Mouse (Mus musculus) forebrain, embryonic 11.5 days (tissue): ENCODE data around the gene Klk1b4. TPM values are rescaled to one million over a fixed set of nuclear protein-coding genes. Genes with fewer than 3 reads are reported as not detected.
"Not testable (repeated sequence)": the region's sequence is repeated elsewhere in the genome, so short reads cannot be mapped to it uniquely, and the experiment has no call there.

Experiments used
- ATAC-seq: fragments of 200-750 bp; cut with Nextera tagmentation; replicated peaks from 2 replicates; pipeline ENCODE4 v1.8.0; 2017; ENCODE audit warnings: moderate TSS enrichment; ENCODE audit not compliant: low FRiP score
- DNase-seq: peaks from one replicate; pipeline ENCODE4 v3.0.0-alpha.2; 2017; ENCODE audit warnings: low spot score
- H3K27ac ChIP-seq: fragments of 300-500 bp; sonication (generic); 2 replicates; pipeline ENCODE4 v1.5.1; 2014; ENCODE audit warnings: low read depth, low read length
- H3K27me3 ChIP-seq: fragments of 300-500 bp; sonication (generic); 2 replicates; pipeline ENCODE4 v1.6.1; 2014; ENCODE audit warnings: mild to moderate bottlenecking, low read length, mixed read lengths; ENCODE audit not compliant: control insufficient read depth, insufficient read depth
- H3K36me3 ChIP-seq: fragments of 300-500 bp; sonication (generic); 2 replicates; pipeline ENCODE4 v1.6.1; 2014; ENCODE audit warnings: mild to moderate bottlenecking, low read length, moderate library complexity, mixed read lengths; ENCODE audit not compliant: control insufficient read depth, insufficient read depth
- H3K4me1 ChIP-seq: fragments of 300-500 bp; sonication (generic); replicated peaks from 2 replicates; pipeline ENCODE4 v1.6.1; 2014; ENCODE audit warnings: low read length, mixed read lengths; ENCODE audit not compliant: control insufficient read depth, insufficient read depth
- H3K4me2 ChIP-seq: fragments of 300-500 bp; sonication (generic); 2 replicates; pipeline ENCODE4 v1.6.1; 2014; ENCODE audit warnings: low read depth, mild to moderate bottlenecking, low read length, moderate library complexity, mixed read lengths; ENCODE audit not compliant: severe bottlenecking
- H3K4me3 ChIP-seq: fragments of 300-500 bp; sonication (generic); 2 replicates; pipeline ENCODE4 v1.5.1; 2014; ENCODE audit warnings: low read depth, low read length
- H3K9ac ChIP-seq: fragments of 300-500 bp; sonication (generic); 2 replicates; pipeline ENCODE4 v1.6.1; 2014; ENCODE audit warnings: low read length
- H3K9me3 ChIP-seq: fragments of 300-500 bp; sonication (generic); 2 replicates; pipeline ENCODE4 v1.6.1; 2016; ENCODE audit warnings: low read length, mixed read lengths; ENCODE audit not compliant: control insufficient read depth
- WGBS: fragments of 180-500 bp; shearing (Covaris S2); extraction: QIAGEN DNeasy Blood & Tissue Kit; methylation state at CpG from one replicate; pipeline ENCODE4 v1.1.7; 2014; 5-methylcytosine and 5-hydroxymethylcytosine counted together
- polyA plus RNA-seq: library from polyadenylated mRNA; unstranded; fragments of >200 nt; fragmentation: Nextera tagmentation; extraction: Ambion mirVana; gene quantifications from 2 replicates; pipeline ENCODE4 v1.2.1, GENCODE M21; 2014

The Klk1b4 gene
- polyA plus RNA-seq, 1 experiment from 2014 or later: not detected

DNA sequence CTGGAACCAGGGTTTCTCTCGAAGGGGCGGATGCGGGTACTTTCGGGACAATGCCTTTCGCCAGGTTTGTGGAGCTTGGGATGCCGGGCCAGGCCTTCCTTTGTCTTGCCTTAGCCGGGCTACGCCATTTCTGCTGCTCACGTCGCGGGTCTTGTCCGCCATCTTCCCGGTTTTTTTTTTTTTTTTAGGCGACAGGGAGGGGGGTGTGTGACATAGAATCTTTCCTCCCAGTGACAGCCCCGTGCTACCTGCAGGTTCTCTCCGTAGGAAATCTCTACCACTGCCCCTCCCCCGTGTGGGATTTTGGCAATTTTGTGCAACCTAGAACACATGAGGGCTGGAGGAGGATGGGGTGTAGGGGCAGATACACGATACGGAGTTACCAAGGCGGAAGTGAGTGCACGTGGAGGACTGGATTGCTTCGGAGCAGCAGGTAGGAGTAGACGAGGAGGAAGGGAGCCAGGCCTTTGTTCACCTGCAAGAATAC, 39.8 kb downstream of the Klk1b4 start:
- Histone ChIP-seq H3K9me3 (no peaks in the 10 kb centered on the region), H3K27ac (peak overlapping the region; percentile 80), H3K27me3 (no peaks in the 10 kb centered on the region), H3K4me3 (peak overlapping the region; percentile 94), H3K36me3 (peaks cover 3% of the 10 kb centered on the region; the same call in 1 of the 2 replicates), H3K4me1 (peaks cover 4% of the 10 kb centered on the region; the same call in 1 of the 2 replicates), H3K9ac (peak overlapping the region; percentile 93), H3K4me2 (peak overlapping the region; percentile 68)
- ATAC-seq (peak; percentile 24), DNase-seq (no peak)
- WGBS: under 1% methylated on average over 23 of the region's 23 CpGs

DNA sequence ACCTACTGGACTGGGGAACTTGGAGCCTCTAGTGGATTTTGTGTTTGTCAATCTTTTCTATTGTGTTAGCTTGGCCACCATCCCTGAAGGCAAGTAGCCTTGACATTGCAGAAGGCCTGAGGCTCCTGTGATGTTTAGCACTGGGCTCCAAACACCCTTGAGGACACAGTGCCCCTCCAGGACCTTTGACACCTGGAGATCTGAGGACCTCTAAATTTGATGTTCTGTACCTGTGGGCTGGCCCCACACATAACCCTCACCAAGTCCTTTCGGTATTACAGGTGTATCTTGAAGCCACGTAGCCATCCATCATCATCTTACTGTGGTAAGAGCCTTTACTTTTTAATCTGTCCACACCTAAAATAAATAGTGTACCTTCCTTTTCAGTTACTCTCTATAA, 40.7 kb downstream of the Klk1b4 start:
- Histone ChIP-seq H3K4me1 (peaks cover 4% of the 10 kb centered on the region; the same call in 1 of the 2 replicates), H3K4me3 (peak overlapping the region; percentile 94), H3K27ac (no peak overlapping the region), H3K9me3 (no peaks in the 10 kb centered on the region), H3K27me3 (no peaks in the 10 kb centered on the region), H3K9ac (peak overlapping the region; percentile 93; the same call in 1 of the 2 replicates), H3K4me2 (peak overlapping the region; percentile 68), H3K36me3 (peaks cover 10% of the 10 kb centered on the region; the same call in 1 of the 2 replicates)
- WGBS: 92% methylated on average over 2 of the region's 2 CpGs
- ATAC-seq (no peak), DNase-seq (no peak)

DNA sequence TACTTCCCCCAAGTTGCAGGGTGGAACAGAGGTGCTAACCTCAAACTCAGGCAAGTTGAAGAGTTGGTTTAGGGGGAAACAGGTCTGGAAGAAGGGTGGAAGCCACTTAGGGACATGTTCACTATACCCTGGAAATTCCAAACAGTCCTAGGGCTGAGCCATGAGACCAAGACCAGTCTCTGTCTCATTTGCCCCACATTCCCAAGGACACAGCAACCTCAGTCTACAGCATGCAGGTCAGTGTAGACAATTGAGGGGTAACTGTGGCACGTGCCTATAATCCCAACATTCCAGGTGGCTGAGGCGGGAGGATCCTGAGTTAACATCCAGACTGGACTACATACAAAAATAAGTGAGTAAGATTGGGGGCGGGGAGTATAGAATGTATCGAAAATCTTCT, 42.0 kb downstream of the Klk1b4 start:
- no peak for DNase-seq
- Histone ChIP-seq H3K4me3 (no peak overlapping the region), H3K9me3 (no peaks in the 10 kb centered on the region), H3K4me1 (peaks cover 4% of the 10 kb centered on the region; the same call in 1 of the 2 replicates), H3K27ac (no peak overlapping the region), H3K36me3 (peaks cover 10% of the 10 kb centered on the region; the same call in 1 of the 2 replicates), H3K4me2 (no peak overlapping the region), H3K9ac (no peak overlapping the region), H3K27me3 (no peaks in the 10 kb centered on the region)
- 96% methylated on average over 4 of the region's 4 CpGs for WGBS
- ATAC-seq: no peak

DNA sequence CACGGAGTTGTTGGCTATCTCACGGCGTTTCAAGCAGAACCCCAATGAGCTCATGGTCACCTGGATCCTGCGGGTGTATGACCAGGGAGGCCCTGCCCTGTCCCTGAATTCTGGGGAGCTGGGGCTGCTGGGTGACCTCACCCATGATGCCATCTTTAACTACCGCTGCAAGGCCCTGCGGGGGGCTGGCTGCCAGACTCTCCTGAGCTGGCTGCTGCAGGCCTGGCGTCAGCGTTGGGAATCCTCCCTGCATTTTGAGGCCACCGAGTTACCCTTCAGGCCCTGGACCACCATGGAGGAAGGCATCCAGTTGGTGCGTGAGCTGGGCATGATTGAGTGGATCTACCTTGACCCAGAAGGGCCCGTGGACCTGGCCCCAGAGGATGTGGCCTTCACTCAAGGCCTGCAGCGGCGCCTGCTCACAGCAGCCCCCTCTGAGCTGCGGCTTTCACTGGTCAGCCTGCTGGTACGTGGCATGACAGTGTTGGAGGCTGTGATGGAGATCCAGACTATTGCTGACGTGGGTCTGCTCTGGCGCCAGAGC, 43.6 kb downstream of the Klk1b4 start:
- H3K4me3 ChIP-seq, H3K27ac ChIP-seq, H3K4me2 ChIP-seq, H3K4me1 ChIP-seq, H3K9ac ChIP-seq, H3K27me3 ChIP-seq, DNase-seq, ATAC-seq, H3K9me3 ChIP-seq: not testable (repeated sequence)
- peaks cover 10% of the 10 kb centered on the region; the same call in 1 of the 2 replicates for H3K36me3 ChIP-seq
- WGBS: 94% methylated on average over 17 of the region's 17 CpGs

DNA sequence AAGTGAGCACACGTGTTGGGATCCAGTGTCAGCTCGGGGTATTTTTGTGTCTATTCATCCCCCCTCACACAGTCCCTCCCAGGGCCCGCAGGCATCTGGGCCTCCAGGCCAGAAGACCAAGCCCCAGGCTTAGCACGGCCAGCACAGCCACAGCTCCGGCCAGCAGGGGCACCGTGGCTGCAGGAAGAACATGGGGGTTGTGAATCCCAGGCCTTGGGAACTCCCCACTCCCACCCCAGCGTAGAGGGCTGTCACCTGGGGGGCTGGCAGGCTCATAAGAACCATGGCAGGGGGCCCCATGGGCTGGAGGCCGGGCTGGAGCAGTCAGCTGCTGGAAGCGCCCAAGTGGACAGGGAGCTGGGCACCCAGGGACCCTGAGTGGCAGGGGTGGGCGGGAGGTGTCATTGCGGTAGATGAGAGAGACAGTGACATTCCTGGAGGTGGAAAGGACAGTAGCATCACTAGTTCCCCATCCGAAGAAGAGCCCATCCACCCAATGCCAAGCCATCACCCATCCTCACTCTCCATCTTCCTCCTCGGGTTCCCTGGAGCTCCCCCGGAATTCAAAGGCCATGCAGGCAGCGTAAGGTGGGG, 45.9 kb downstream of the Klk1b4 start:
- ATAC-seq (no peak), DNase-seq (no peak)
- Histone ChIP-seq H3K4me3 (no peak overlapping the region), H3K27ac (no peak overlapping the region), H3K9me3 (no peaks in the 10 kb centered on the region), H3K4me1 (no peaks in the 10 kb centered on the region; the same call in 1 of the 2 replicates), H3K36me3 (peaks cover 10% of the 10 kb centered on the region; the same call in 1 of the 2 replicates), H3K4me2 (no peak overlapping the region), H3K27me3 (no peaks in the 10 kb centered on the region), H3K9ac (no peak overlapping the region)
- WGBS: 64% methylated on average over 15 of the region's 15 CpGs

DNA sequence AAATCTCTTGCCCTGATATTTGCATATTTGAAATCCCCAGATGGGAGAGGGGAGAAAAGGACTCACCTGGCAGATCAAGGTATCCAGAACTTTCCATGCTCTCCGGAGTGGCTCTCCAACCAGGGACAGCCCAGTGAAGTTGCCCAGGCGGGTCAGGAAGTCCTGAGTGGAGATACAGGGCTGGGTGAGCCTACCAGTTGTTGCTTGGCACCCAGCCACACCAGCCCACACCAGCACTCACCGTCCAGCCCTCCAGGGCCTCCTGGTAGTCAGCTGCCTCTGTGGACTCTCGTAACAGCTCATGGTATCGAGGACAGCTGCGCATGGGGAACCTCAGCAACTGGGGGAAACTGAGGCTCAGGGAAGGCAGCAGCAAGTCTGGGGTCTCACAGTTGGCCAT, 47.7 kb downstream of the Klk1b4 start:
- DNase-seq: no peak
- H3K27ac ChIP-seq: no peak overlapping the region
- H3K36me3 ChIP-seq: peaks cover 9% of the 10 kb centered on the region; the same call in 1 of the 2 replicates
- H3K4me1 ChIP-seq: no peaks in the 10 kb centered on the region
- no peak overlapping the region for H3K4me3 ChIP-seq
- 86% methylated on average over 6 of the region's 6 CpGs for WGBS
- H3K9me3 ChIP-seq: no peaks in the 10 kb centered on the region
- no peaks in the 10 kb centered on the region for H3K27me3 ChIP-seq
- no peak for ATAC-seq
- H3K9ac ChIP-seq: no peak overlapping the region
- H3K4me2 ChIP-seq: no peak overlapping the region

DNA sequence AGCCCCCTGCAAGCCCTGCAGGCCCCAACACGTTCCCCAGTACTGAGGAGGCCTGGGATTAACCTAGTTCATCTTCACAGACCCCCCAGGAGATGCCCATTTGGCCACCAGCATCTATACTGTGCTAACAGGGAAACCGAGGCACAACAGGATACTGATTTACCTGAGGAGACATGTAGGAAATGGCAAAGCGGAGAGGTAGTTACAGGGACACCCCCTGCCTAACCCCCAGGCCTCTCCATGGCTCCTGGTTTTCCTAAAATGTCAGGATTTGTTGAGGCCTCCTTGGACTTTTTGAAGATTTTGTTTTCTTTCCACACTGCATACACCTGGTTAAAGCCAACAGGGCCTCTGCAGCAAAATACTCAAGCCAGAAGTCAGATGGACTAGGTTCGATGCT, 50.0 kb downstream of the Klk1b4 start, which contains the start of gene Acp4:
Gene Acp4, minus strand, starts transcription at position 101 of the 400 bp plus-strand sequence.
- 75% methylated on average over 4 of the region's 4 CpGs for WGBS
- Histone ChIP-seq H3K36me3 (peaks cover 5% of the 10 kb centered on the region; the same call in 1 of the 2 replicates), H3K9me3 (no peaks in the 10 kb centered on the region), H3K9ac (no peak within 1 kb of the TSS), H3K4me2 (no peak within 1 kb of the TSS), H3K27me3 (no peaks in the 10 kb centered on the region), H3K4me1 (no peaks in the 10 kb centered on the region), H3K27ac (no peak within 1 kb of the TSS), H3K4me3 (no peak within 1 kb of the TSS)
- ATAC-seq (no peak), DNase-seq (no peak)

DNA sequence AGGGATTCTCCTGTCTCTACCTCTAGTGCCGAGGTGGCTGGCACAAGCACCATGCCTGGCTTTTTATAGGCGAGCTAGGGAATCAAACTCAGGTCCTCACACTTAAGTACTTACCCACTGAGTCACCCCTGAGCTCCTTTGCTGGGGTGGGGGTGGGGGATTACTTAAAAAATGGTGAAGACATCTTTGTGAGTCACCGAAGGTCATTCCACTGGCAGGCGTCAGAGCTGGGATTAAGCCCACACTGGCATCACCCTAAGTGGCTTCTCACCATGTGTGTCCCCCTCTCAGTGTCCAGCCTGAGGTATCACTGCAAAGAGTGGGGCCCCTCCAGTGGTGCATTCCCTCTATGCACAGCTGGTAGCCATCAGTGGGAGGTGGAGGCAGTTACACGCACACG, 53.2 kb downstream of the Klk1b4 start:
- no peaks in the 10 kb centered on the region for H3K9me3 ChIP-seq
- peaks cover 3% of the 10 kb centered on the region; the same call in 1 of the 2 replicates for H3K4me1 ChIP-seq
- DNase-seq: no peak
- H3K27me3 ChIP-seq: peaks cover 2% of the 10 kb centered on the region; the same call in 1 of the 2 replicates
- no peak overlapping the region for H3K4me3 ChIP-seq
- no peak overlapping the region for H3K4me2 ChIP-seq
- H3K9ac ChIP-seq: no peak overlapping the region
- 74% methylated on average over 6 of the region's 6 CpGs for WGBS
- H3K36me3 ChIP-seq: no peaks in the 10 kb centered on the region
- no peak overlapping the region for H3K27ac ChIP-seq
- no peak for ATAC-seq
